Mouse (Mus musculus) liver, embryonic 14.5 days (tissue): ENCODE measurements around the gene Apon. TPM values are rescaled to one million over a fixed set of nuclear protein-coding genes. Genes with fewer than 3 reads are reported as not detected.
A peak's percentile ranks its signal among the peaks of the same experiment; 100 is the strongest.

Experiments used
- ATAC-seq: fragments of 200-750 bp; cut with Nextera tagmentation; 2 replicates; pipeline ENCODE4 v1.8.0; 2017; ENCODE audit warnings: moderate number of reproducible peaks, mild to moderate bottlenecking, moderate library complexity; ENCODE audit not compliant: insufficient read depth
- DNase-seq, 3 experiments: peaks; one replicate each; pipeline ENCODE4 v3.0.0-alpha.2; 2012 to 2013; ENCODE audit warnings: low read depth in 3 of 3, low spot score in 3 of 3
- H3K27ac ChIP-seq: fragments of 300-500 bp; sonication (generic); 2 replicates; pipeline ENCODE4 v1.5.1; 2014; ENCODE audit warnings: moderate library complexity, mild to moderate bottlenecking, control low read depth, inconsistent platforms
- H3K27me3 ChIP-seq: fragments of 300-500 bp; sonication (generic); 2 replicates; pipeline ENCODE4 v1.6.1; 2014; ENCODE audit warnings: mild to moderate bottlenecking, low read length, moderate library complexity; ENCODE audit not compliant: control insufficient read depth, insufficient read depth
- H3K36me3 ChIP-seq: fragments of 300-500 bp; sonication (generic); replicated peaks from 2 replicates; pipeline ENCODE4 v1.6.1; 2014; ENCODE audit warnings: low read depth; ENCODE audit not compliant: control insufficient read depth, insufficient read depth
- H3K4me1 ChIP-seq, 2 experiments: fragments of 200-500 bp in 1 of 2; fragments of 300-500 bp in 1 of 2; sonication (generic) in 1 of 2; replicated peaks; 2 replicates each; pipeline ENCODE4 v1.6.1; 2012 to 2014; ENCODE audit warnings: antibody characterized with exemption in 1 of 2, inconsistent platforms in 1 of 2, low read length in 1 of 2; ENCODE audit not compliant: control insufficient read depth in 2 of 2, insufficient read depth in 2 of 2
- H3K4me2 ChIP-seq: fragments of 300-500 bp; sonication (generic); 2 replicates; pipeline ENCODE4 v1.6.1; 2014; ENCODE audit warnings: low read depth, mild to moderate bottlenecking, control low read depth, moderate library complexity
- H3K4me3 ChIP-seq, 2 experiments: fragments of 200-500 bp in 1 of 2; fragments of 300-500 bp in 1 of 2; sonication (generic) in 1 of 2; 2 replicates each; pipeline ENCODE4 v1.5.1; 2012 to 2014; ENCODE audit warnings: low read depth in 2 of 2, low read length in 2 of 2, mild to moderate bottlenecking in 2 of 2, control low read depth in 1 of 2, inconsistent platforms in 1 of 2, moderate library complexity in 1 of 2; ENCODE audit not compliant: insufficient read depth in 1 of 2
- H3K9ac ChIP-seq: fragments of 300-500 bp; sonication (generic); replicated peaks from 2 replicates; pipeline ENCODE4 v1.6.1; 2014; ENCODE audit warnings: mild to moderate bottlenecking, control low read depth, moderate library complexity
- H3K9me3 ChIP-seq: fragments of 300-500 bp; sonication (generic); 2 replicates; pipeline ENCODE4 v1.6.1; 2016; ENCODE audit warnings: low read length, mixed read lengths; ENCODE audit not compliant: control insufficient read depth
- CTCF ChIP-seq: IDR thresholded peaks from 2 replicates; pipeline ENCODE4 v1.5.1; 2016; ENCODE audit warnings: antibody characterized with exemption, low read depth, control low read depth
- EP300 ChIP-seq: IDR thresholded peaks from 2 replicates; pipeline ENCODE4 v1.6.1; 2016; ENCODE audit warnings: antibody characterized with exemption, low read depth
- WGBS: fragments of 180-500 bp; shearing (Covaris S2); extraction: QIAGEN DNeasy Blood & Tissue Kit; methylation state at CpG from one replicate; pipeline ENCODE4 v1.1.7; 2014; ENCODE audit not compliant: insufficient replicate concordance; 5-methylcytosine and 5-hydroxymethylcytosine counted together
- polyA plus RNA-seq, 2 experiments: library from polyadenylated mRNA; depleted of rRNA in 1 of 2; stranded (reverse) in 1 of 2; unstranded in 1 of 2; fragments of >200 nt; fragmentation: Nextera tagmentation in 1 of 2; extraction: Ambion mirVana in 1 of 2; gene quantifications; 2 replicates each; pipeline versions ENCODE4 v1.2.1 to v1.2.3; 2012 to 2014

Apon gene
- polyA plus RNA-seq, 2 experiments, result 0.52 to 0.73 TPM

DNA sequence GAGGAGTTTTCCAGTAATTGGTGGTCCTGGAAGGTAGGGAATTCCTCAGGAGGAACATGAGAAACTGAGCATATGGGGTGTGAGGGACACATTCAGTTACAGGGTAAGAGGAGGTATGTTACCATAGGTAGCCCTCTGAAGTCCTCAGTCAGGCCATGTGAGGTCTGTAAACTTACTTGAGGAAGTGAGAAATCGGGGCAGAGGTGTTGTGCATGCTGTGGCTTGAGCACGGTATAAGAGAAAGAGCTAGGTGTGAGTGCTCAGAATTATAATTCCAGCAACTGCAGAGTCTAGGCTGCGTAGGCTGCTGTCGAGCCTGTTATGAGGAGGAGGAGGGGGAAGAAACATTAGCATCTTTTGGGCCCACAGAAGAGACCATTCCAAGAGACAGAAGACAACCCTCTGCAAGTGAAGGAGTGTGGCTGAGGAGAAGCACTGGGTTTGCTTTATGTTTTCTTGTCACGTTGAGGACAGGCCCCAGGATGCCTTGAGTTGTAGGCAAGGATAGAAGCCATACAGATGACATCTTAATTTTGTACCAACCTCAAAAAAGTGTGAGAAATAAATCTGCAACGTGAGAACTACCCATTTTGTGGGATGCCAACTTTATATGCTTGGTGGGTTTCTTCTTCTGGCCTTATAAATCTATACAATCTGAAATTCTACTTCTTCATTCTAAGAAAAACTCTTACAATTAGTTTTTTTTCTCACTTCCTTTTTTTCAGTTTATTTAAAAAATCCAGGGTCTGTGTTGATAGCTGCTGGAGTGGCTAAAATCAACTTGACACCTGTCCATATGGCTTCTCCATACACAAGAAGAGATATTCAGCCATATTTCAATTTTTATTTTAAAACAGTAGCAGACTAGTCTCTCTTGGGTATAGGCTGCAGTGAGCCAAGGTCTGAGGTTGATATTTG lies 9.8 kb downstream of the Apon start:
- H3K27ac ChIP-seq, result no peak overlapping the region
- no peak overlapping the region for H3K4me2 ChIP-seq
- H3K27me3 ChIP-seq, result no peaks in the 10 kb centered on the region
- no peaks in the 10 kb centered on the region for H3K36me3 ChIP-seq
- DNase-seq (no peak), ATAC-seq (no peak)
- no peaks in the 10 kb centered on the region for H3K9me3 ChIP-seq
- H3K4me1 ChIP-seq, result peaks cover 0 to 8% of the 10 kb centered on the region in 2 experiments; a peak in 1 of 4 replicates
- 55% methylated on average over 6 of the region's 6 CpGs for WGBS
- H3K9ac ChIP-seq, result no peak overlapping the region
- no peak for TF ChIP-seq EP300
- no peak for TF ChIP-seq CTCF
- no peak overlapping the region for H3K4me3 ChIP-seq

DNA sequence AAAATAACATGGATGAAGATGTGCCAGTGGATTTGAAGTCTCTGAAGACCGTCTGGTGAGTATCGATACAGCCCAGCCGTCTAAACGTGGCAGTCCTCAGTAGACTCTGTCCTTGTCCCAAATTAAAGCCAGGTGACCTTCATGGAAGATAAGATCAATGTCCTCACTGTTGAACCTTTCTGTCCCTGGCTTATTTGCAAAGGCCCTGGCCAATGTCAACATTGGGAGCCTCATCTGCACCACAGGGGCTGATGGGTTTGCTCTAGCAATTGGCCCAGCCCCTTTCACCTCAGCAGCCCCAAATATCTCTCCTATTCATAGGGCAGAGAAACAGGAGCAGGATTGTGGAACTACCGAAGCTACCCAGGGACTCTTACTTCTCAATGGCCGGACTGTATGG lies 14.5 kb downstream of the Apon start, which contains the start of gene Apof:
Apof (plus strand) TSS at position 301 of the 400 bp plus-strand sequence.
- Histone ChIP-seq H3K4me2 (peak within 1 kb of the TSS; percentile 80), H3K9ac (no peak within 1 kb of the TSS), H3K4me3 (peak within 1 kb of the TSS; percentile 28 to 36), H3K27me3 (no peaks in the 10 kb centered on the region), H3K4me1 (peaks cover 0 to 5% of the 10 kb centered on the region in 2 experiments; a peak in 2 of 4 replicates), H3K36me3 (no peaks in the 10 kb centered on the region), H3K27ac (no peak within 1 kb of the TSS; the same call in 1 of the 2 replicates), H3K9me3 (no peaks in the 10 kb centered on the region)
- no peak for TF ChIP-seq EP300
- TF ChIP-seq CTCF, result no peak
- ATAC-seq, result no peak
- DNase-seq, result peak in 2 of 3 experiments; percentile 31 to 39
- 71% methylated on average over 6 of the region's 6 CpGs for WGBS

DNA sequence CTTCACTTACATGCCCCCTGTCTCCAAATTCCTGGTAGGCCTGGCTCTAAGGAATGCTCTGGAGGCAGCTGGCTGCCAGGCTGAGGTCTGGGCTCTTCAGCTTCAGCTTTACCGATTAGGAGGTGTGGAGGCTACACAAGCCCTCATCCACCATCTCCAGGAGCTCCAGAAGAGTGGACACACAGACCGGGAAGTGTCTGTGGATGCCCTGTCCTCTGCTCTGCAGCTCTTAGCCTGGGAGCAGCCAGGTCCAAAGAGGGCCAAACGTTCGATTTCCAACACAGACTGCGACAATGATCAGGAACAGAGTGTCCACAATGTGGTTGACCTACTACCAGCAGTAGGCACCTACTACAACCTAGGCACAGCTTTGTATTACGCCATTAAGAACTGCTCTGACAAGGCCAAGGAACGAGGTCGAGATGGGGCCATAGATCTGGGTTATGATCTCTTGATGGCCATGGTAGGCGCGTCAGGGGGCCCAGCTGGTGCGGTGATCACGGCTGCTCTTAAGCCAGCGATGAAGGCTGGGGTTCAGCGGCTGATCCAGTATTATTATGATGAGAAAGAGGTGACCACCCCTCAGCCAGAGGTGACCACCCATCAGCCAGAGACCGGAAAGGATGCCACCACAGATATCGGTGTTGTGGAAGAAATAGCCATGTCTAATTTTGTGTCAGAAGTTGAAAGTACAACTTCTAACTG lies 15.5 kb downstream of the Apon start:
- TF ChIP-seq EP300, result no peak
- TF ChIP-seq CTCF, result no peak
- Histone ChIP-seq H3K27ac (no peak overlapping the region), H3K9me3 (no peaks in the 10 kb centered on the region), H3K4me1 (peaks cover 0 to 5% of the 10 kb centered on the region in 2 experiments; a peak in 2 of 4 replicates), H3K4me2 (peak overlapping the region; percentile 80), H3K4me3 (peak overlapping the region; percentile 5 to 75; a peak in 2 of 4 replicates), H3K27me3 (no peaks in the 10 kb centered on the region), H3K36me3 (no peaks in the 10 kb centered on the region), H3K9ac (no peak overlapping the region)
- WGBS, result 77% methylated on average over 16 of the region's 16 CpGs
- DNase-seq (no peak), ATAC-seq (no peak)

DNA sequence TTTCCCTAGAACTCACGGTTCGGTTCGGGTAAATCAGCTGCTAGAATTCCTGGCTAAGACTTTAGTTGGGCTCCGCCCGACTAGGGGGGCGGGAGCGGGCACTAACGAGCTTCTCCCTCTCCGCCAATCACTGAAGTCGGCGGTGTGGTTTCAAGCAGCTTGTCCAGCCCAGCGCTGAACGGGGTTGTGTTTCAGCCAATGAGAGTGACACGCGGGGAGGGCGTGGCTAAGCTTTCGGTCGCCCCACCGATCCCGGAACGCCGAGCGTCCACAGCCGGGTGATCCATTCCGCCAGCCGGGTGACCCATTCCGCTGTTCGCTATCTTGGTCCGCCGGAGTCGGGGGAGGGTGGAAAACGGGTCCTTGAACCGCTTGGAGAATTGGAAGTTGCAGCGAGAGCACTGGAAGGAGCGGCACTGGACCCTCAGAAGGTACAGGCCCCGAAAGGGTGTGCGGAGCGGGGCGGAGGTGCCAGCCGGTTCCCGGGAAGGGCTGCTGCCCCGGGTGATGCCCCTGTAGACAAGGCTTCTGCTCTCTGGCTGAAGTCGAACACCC lies 16.5 kb downstream of the Apon start, which contains the start of gene Stat2:
Stat2 (plus strand) TSS at position 273 of the 555 bp plus-strand sequence.
- Histone ChIP-seq H3K9ac (peak within 1 kb of the TSS; percentile 82), H3K4me2 (peak within 1 kb of the TSS; percentile 80), H3K4me3 (peak within 1 kb of the TSS; percentile 75 to 97), H3K36me3 (no peaks in the 10 kb centered on the region), H3K27me3 (no peaks in the 10 kb centered on the region), H3K27ac (peak within 1 kb of the TSS; percentile 44), H3K4me1 (peaks cover 0 to 5% of the 10 kb centered on the region in 2 experiments; a peak in 2 of 4 replicates), H3K9me3 (no peaks in the 10 kb centered on the region)
- ATAC-seq (peak; percentile 99), DNase-seq (peak; percentile 97 to 98 (median 97))
- TF ChIP-seq EP300 (no peak), CTCF (no peak)
- WGBS, result under 1% methylated on average over 43 of the region's 43 CpGs
